Mouse (Mus musculus): ENCODE measurements around the gene Lcp2.

DNA sequence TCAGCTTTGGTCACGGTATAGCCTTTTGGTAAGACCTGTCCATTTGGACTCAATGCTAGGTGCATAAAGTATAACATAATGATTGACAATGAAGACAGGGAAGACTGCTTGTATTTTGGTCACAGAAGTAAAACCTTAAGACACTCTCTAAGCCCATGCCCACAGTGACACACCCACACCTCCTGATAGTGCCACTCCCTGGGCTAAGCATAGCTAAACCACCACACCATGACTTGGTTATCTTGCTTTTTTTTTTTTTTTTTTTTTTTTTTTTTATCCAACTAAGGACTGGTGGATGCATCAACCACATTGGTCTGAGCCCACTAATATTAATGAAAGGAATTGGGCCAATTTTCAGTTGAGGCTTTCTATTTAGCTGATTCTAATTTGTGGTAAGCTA, 62.5 kb downstream of the Lcp2 start:
- TF ChIP-seq CTCF (IDR thresholded peaks at IDR 0.05; ENCODE audit: control insufficient read depth, insufficient read depth, insufficient replicate concordance, low read depth, low read length) (no peak), POLR2A (IDR thresholded peaks at IDR 0.05; ENCODE audit: control insufficient read depth, low read depth, low read length) (no peak)

Measured in testis, adult 2 months (tissue).